Mouse (Mus musculus): Measurements from ENCODE around the gene Olfr605.
"Not testable (repeated sequence)": the region's sequence is repeated elsewhere in the genome, so short reads cannot be mapped to it uniquely, and the experiment has no call there.

Gene Olfr605
- long read RNA-seq, experiment 1, result 0 reads
- long read RNA-seq, experiment 2, result 0 reads

- intact Hi-C loops (cut with DNase I), result no loop called here
Measured at GRCm38 (mm10) chr7:103445339-103445738, at the start of gene Olfr605. TSS of gene Olfr605 (minus strand) at chr7:103445439.

DNA sequence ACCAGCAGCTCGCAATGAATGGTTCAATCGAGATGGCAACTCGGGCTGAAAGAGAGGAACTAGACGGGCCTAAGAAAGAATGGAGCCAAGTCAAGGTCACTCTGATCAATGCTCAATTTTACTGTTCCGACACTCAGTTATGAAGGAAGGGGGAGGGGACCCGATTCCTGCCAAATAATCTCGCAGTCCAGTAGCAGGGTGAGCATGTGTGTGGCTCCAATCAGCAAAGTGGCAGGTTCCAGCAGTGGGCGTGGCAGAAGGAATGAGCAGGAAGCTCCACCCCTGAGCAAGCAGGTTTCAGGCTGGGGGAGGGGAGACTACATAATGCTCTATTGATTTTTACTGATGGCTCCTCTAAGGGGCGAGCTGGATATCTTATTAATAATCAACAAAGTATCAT lies 31.9 kb upstream of the Olfr605 start:
- intact Hi-C loops (cut with DNase I), result not testable (repeated sequence)

DNA sequence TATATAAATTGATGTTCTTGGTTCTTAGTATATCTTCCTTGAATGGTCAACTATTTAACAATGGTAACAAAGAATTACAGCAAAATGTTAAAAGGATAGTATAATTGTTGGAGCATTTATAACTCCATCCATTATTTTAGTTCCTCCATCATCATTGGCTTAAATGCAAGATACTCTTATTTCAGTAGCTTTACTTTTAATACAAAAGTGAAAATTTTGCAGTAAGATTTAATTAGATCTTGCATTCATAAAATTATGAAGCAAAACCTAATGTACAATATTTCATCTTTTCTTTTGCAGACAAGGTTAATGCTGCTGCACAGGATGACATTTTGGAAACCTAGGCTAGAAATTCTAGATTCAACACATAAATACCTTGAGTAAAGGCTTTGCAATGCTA lies 24.3 kb upstream of the Olfr605 start, which contains the start of gene Olfr608:
TSS of gene Olfr608 (plus strand) at position 301 of the 400 bp plus-strand sequence.
- intact Hi-C loops (cut with DNase I), result no loop called here

DNA sequence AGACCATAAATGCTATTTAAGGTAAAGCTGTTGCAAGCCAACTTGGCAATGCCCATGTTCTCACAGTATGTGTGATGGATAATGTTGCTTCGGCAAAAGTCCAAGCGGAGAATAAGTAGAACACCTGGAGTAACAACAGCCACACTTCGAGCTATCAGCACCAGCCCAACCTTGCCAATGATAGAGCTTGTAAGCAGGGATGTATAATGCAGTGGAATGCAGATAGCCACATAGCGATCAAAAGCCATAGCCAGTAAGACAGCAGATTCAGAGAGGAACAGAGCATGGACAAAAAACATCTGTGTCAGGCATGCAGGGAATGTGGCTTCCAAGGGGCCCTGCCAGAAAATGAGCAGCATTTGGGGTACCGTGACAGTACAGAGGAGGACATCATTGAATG lies 15.4 kb upstream of the Olfr605 start:
- intact Hi-C loops (cut with DNase I), result no loop called here

DNA sequence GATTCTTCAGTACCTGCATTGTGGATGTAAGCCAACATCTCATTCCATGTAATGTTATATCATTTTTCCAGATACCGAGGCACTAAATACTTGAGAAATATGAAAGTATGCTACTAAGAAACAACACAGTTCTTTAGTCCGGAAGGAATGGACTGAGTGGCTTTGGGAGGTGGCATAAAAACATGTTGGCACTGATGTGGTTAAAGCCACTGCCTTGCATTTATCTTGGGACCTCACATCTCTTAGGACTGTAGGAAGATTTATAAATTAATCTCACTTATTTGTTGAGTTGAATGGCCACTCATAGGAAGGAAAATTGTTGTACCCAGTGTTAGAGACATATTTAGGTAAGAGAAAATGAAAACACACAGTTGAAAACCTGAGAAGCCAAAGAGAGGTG lies 3.5 kb upstream of the Olfr605 start, which contains the start of gene Olfr606:
TSS of gene Olfr606 (plus strand) at position 301 of the 400 bp plus-strand sequence.
- intact Hi-C loops (cut with DNase I), result no loop called here

GRCm38 (mm10) chr7:103414772-103415171 lies 30.5 kb downstream of the Olfr605 start, which contains the start of gene Usp17lc:
TSS of gene Usp17lc (plus strand) at chr7:103415072.
- intact Hi-C loops (cut with DNase I), result not testable (repeated sequence)

GRCm38 (mm10) chr7:103406521-103407055 lies 38.7 kb downstream of the Olfr605 start:
- intact Hi-C loops (cut with DNase I), result not testable (repeated sequence)

GRCm38 (mm10) chr7:103398981-103399380 lies 46.3 kb downstream of the Olfr605 start:
- intact Hi-C loops (cut with DNase I), result no loop called here

DNA sequence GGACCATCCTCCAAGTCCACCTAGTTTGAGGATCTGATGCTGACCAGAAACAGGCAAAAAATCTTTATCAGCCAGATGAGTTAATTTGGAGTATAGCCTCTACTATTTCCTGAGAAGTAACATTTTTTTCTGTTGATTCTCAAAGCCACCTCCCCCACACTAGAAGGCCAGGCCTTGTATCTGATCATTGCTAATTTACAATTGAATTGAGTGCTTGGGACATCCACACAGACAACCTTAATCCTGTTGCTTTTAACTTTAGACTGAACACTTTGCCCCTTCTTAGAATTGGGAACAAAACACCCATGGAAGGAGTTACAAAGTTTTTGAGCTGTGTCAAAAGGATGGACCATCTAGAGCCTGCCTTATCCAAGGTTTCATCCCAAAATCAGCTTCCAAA lies 47.5 kb downstream of the Olfr605 start:
- intact Hi-C loops (cut with DNase I), result no loop called here

Small RNA genes within 50 kb of the gene (microRNA-seq; reads per million reads assigned to microRNA genes)
- gene Gm25774, result 0 reads per million in 2 experiments
